Mouse (Mus musculus) NIH3T3 (cell line): ENCODE results near the gene Prrc2a.

Experiments
- DNase-seq: peaks from one replicate; pipeline ENCODE4 v3.0.0-alpha.2; 2012; ENCODE audit warnings: low read depth

Gene Prrc2a

DNA sequence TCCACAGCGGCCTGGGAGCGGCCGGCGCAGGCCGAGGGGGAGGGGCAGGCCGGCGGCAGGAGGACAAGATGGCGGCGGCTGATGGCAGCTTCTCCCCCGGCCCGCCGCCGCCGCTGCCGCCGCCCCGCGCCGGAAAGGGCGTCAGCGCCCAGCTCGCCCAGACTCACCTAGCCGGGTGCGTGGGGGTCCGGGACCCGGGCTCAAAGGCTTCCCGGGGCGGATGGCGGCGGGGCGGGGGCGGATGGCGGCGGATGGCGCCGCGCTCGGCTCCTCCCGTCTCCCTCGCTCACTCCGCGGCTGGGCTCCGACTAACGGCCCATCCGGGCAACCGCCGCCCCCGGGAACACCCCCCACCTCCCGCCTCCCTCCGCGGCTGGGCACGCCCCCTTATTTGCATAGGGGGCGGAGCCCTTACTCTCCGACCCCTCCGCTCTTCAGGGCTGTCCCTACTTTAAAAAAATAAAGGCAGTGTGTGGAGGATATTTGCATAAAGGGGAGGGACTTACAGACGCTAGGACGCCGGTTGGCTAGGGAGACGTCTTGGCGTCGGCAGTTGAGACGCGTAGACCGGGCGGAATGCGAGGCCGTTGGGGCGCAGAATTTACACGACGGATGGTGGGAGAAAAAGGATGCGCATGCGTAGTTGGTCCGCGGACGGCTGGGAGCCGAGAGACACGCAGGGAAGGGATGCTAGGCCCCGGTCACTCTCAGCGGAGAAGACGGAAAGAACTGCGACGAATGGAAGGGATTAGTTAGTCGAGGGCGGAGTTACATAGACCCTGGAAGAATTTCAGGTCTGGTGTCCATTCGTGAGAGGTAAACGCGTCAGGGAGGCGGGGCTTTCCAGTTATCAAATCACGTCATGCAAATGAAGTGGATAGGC is at the start of gene Prrc2a:
TSS of gene Prrc2a (minus strand) at position 330 of the 883 bp plus-strand sequence.
- DNase-seq = peak; percentile 99

DNA sequence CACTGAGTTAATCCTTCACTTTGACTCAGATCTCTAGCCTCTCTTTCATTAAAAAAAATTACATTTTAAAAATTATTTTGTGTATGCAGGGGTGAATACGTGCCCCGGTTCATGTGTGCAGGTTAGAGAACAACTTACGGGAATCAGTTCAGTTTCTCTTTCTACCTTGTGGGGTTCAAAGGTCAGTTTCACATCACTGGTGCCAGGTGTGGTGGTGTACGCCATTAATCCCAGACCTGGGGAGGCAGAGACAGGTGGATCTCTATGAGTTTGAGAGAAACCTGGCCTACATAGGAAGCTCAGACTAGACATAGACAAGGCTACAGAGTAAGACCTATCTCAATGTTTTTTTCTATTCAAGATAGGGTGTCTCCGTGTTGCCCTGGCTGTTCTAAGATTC is 48.4 kb upstream of the Prrc2a start:
- DNase-seq = no peak

DNA sequence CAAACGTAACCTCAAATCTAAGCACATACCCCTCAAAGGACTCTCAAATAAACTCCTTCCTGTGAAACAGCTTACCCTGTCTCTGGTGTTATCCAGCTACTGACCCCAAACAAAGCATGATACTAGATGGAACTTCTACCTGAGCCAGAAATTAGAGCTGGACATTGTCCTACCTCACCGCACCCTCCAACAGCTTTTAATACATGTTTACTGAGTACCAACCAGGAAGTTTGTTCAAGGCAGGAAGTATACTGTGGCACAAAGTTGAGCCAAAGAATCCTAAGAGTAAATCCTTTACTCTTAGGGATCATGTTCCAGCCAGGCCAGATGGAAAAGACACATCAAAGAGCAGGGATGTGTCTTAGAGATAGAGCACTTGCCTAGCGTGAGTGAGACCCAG is 45.9 kb upstream of the Prrc2a start:
- DNase-seq = no peak

DNA sequence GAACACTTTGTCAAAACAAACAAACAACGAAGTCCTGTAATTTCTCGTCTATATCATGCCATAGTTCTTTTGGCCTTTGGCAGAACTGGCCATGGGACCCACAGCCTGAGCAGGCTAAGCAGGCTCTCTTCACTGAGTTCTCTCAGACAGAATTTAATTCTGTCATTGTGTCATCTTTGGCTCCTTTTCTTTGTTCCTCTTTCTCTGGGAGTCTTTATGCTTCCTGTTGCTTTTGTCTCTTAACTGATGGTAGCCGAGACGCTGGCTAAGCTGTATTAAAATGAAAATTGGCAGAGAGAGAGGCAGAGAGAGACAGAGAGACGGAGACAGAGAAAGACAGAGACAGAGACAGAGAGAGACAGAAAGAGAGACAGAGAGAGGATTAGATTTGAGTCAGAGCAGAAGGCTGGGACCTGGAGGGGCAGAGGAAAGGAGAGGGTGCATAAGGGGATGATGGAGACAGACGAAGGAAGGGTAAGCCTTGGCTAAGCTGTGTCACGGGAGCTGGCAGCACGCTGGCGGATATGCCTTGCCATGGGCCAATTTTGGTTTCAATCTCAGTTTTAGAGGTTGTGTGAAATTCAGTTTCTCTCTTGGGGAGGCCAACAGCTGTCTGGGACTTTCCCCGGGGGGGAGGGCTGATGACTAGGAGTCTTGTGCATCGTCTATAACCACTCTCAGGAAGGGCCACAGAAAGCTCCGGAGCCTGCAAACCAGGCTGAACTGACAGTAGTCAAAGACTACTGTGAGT is 45.3 kb upstream of the Prrc2a start:
- no peak for DNase-seq

DNA sequence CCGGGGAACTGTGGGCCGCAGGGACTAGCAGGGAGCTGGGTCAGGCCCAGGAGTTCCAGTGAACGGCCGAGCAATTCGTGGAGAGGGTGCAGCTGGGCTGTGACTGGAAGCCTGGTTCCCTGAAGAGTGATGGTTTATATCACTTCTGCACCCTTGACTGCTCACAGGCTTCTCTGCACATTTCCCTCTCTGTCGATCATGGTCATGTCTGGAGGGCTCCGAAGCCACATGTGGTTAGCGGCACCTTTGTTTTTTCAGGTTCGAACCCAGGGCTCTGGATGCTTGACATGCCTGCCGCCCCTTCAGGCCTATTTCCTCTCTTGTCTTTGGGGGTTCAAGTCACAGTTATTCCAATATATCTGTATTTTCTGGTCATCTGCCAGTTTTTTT is 40.7 kb upstream of the Prrc2a start:
- no peak for DNase-seq

DNA sequence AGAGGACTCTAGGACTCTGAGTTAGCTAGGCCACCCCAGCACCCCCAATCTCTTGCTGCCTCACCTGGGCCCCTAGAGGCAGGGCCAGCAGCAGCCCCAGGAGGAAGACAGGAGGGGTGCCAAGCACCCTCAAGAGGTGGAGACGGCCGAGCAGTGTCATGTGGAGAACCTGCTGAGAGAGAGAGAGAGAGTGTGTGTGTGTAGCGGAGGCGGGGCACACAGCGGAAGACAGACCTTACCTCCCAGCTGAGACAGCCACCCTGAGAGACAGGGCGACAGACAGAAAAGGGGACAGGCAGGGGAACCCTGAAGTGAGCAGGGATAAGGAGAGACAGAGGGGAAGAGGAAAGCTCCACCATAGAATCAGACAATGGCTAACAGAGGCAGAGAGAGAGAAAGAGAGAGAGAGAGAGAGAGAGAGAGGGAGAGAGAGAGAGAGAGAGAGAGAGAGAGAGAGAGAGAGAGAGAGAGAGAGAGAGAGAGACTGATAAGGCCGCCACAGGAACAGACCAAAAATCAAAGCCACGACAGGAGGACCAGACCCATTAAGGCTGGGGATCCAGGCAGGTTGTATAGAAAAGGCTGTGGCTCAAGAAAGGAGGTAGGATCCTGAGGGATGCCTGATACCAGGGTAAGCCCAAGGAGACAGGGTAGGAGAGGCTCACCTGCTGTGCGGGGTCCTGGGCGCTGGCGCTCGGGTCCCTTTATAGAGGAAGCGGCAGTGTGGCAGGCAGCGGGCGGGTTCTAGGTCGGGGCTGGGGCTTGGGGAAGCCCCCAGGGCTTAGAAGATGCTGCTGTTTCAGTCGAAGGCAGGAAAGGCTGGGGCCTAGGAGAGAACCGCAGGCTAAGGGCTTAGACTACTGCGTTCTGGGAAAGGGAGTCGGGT is 40.0 kb upstream of the Prrc2a start, which contains the start of gene Lta:
TSS of gene Lta (minus strand) at position 858 of the 886 bp plus-strand sequence.
- DNase-seq = no peak

DNA sequence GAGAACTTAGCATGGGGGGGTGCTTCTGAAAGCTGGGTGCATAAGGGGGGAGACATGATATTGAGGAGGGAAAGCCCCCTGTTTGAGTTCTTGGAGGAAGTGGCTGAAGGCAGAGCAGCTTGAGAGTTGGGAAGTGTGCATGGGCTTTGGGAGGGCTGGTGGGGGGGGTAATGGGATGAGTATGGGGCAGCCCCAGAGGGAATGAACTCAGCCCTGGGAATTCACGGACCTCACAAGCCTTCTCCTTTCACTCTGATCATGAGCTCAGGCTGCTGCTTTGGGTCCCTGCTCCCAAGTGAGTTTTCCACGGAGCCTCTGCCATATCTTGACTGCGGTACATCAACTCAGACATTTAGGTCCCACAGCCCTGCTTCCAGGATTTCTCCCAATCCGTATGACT is 37.7 kb upstream of the Prrc2a start:
- no peak for DNase-seq

DNA sequence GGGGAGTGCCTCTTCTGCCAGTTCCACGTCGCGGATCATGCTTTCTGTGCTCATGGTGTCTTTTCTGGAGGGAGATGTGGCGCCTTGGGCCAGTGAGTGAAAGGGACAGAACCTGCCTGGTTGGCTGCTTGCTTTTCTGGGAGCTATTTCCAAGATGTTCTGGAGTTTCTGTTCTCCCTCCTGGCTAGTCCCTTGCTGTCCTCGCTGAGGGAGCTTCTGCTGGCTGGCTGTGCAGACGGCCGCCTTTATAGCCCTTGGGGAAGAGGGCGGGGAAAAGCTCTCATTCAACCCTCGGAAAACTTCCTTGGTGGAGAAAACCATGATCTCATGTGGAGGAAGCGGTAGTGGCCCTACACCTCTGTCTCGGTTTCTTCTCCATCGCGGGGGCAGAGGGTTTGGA is 37.1 kb upstream of the Prrc2a start, which contains the start of gene Tnf:
TSS of gene Tnf (minus strand) at position 221 of the 400 bp plus-strand sequence.
- no peak for DNase-seq

DNA sequence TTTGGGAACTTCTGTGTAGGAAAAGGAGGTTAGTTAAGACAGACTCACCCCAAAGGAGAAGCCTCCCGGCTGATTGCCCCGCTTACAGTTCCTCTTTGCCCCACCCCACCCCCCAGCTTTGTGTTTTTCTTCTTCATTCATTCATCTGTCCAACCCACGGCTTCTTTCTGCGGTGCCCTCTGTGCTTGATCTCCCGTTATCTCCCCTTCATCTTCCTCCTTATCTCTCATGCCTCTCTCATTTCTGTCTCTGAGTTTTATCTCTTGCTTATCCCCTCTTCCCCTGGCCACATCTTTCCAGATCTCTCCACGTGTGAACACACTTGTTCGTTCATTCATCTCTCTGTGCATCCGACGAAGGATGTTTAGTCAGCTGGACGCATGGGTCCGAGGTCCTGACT is 36.4 kb upstream of the Prrc2a start:
- no peak for DNase-seq

DNA sequence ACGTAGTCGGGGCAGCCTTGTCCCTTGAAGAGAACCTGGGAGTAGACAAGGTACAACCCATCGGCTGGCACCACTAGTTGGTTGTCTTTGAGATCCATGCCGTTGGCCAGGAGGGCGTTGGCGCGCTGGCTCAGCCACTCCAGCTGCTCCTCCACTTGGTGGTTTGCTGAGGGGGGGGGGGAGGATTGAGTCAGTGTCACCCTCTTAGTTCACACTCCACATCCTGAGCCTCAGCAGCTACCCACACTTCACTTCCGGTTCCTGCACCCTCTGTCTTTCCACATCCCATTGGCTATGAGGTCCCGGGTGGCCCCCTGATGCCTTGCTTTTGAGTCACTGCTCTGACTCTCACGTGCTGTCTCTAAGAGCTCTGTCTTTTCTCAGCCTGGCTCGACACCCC is 35.7 kb upstream of the Prrc2a start:
- peak; percentile 52 for DNase-seq

DNA sequence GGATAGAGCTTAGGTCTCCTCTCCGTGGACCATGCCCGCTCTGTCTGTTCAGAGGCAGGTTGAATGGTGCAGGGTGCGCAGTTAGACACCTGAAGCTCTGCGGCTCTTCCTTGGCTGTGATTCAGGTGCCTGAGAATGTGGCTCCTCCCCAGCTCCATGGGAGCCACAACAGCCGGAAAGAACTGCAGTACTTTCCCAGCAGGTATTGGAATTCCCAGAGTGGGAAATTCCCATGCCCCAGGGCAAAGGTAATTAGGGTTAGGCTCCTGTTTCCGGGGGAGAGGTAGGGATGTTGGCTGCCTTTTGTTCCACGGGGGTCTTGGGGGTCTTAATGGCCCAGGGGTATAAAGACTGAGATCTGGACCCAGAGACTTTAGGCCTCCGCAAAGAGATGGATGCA is 34.2 kb upstream of the Prrc2a start:
- no peak for DNase-seq

DNA sequence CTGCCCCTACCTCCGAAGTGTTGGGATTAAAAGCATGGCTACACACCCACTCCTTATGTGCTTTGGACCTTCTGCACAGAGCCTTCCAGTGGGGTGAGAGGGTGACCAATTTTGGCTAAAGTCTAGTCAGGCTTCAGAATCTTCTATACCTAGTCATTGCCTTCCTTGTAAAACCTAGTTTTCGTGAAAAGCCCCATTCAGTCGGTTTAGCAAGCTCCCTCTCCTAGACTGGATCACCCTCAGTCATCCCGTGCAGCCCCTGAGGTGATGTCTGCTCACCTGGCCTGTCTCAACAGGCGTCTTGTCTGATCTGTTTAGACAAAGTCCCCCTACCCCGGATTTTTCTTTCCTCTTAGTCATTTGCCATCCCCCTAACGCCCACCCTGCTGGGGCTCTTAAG is 33.3 kb upstream of the Prrc2a start:
- DNase-seq = no peak

DNA sequence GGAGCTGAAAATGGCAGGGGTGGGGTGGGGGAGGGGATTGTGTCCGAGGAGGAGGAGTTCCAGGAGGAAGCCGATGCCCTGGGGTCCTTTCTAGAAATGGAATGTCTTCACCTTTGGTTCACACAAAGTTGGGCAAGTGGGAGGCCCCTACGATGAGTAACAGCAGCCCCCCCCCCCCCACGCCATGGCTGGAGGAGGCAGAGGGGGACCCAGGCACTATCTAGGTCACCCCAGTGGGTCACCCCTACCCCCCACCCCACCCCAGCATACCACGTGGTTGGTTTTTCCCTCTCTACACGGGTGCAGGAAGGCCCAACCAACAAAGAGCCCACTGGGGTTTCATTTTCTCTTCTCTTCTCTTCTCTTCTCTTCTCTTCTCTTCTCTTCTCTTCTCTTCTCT is 32.4 kb upstream of the Prrc2a start:
- no peak for DNase-seq

DNA sequence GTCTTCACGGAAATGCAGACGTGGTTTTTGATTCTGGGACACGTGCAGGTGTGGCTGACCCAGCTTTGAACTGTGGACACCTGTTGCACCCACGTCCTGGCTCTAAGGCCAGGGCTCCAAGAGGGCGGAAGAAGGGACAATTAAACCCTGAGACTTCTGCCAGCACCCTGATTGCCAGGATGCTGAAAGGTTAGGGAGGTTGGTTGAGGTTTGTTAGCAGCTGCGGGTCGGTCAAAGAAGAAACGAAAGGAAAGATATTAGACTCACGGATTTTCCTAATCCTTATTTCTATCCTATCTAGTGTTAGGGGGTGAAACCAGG is 31.6 kb upstream of the Prrc2a start:
- no peak for DNase-seq

DNA sequence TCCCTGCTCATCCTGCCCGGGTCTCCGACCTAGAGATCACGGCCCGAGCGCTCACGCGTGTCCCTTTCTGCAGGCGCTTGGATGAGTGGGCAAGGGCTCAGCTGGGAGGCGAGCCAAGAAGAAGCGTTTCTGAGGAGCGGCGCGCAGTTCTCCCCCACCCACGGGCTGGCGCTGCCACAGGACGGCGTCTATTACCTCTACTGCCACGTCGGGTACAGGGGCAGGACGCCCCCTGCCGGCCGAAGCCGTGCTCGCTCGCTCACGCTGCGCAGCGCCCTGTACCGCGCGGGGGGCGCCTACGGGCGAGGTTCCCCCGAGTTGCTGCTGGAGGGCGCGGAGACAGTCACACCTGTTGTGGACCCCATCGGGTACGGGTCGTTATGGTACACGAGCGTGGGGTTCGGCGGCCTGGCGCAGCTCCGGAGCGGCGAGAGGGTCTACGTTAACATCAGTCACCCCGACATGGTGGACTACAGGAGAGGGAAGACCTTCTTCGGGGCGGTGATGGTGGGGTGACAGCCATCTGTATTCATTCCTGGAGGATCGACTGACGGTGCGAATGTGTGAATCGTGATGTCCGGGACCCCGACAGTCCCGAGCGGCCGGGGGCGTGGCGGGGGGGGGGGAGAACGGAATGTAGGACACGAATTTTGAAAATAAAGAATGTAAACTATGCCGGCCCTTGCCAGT is 31.1 kb upstream of the Prrc2a start:
- DNase-seq = peak; percentile 39

DNA sequence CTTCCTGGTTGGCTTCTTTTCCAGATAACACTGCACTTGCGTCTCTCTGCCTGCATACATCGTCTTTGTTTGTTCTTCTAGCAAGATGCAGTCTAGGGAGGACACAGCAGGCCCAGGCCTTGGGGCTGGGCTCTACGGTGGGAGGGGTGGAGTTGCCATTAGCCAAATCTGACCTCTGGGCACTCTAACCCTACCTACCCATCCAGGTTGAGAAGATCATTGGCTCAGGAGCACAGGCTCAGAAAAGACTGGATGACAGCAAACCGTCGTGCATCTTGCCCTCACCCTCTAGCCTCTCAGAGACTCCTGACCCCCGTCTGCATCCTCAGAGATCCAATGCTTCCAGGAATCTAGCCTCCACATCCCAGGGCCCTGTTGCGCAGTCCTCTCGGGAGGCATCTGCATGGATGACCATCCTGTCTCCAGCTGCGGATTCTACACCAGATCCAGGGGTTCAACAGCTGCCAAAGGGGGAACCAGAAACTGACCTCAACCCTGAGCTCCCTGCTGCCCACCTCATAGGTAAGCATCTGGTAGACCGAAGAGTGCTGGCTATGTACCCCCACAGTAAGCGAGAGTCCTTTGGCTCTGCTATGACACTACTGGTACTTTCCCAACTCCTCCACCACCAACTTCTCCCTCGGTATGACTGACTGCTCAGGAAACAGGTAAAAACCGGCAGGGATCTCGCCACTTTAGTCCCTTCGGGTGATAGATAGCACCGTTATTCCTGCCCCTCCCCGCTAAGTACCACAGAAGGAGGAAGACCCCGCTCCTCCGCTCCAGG is 30.3 kb upstream of the Prrc2a start:
- DNase-seq = no peak

DNA sequence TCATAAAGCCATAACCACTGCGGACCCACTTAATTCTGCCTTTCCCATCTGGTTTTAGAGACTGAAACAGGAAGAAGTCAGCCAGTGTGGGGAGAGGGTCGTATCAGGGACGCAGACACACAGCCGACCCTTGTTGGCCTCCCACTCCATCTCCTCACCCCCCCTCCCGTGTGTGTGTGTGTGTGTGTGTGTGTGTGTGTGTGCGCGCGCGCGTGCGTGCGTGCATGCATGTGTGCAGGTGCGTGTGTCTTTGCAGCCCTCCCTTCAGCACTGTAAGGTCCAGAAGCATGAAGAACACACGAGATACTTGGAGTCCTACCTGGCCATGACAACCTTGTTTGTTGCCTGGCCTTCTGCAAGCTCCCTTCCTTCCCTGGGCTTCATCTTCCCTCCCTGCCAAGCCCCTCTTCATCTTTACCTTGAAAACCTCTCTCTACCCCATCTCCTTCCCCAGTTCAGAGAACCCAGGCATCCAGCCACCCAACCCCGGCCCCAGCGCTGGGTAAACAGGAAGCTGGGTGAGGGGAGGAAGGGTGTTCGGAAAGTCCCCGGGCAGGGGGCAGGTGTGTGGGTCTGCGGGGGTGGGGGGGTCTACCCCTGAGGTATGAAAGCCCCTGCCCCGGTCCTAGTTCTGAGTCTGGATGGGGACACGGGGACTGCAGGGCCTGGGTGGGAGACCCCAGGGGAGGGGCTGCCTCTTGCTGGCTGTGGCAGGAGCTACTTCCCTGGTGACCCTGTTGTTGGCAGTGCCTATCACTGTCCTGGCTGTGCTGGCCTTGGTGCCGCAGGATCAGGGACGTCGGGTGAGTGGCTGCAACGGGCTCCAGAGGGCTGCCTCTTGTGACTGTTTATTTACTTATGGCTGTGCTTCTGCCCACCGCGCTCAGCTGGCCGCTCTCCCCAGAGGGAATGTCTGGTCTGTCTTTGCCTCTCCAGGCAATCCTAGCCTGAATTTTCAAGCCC is 29.5 kb upstream of the Prrc2a start, which contains the start of gene Ltb:
TSS of gene Ltb (plus strand) at position 559 of the 963 bp plus-strand sequence.
- DNase-seq = no peak

DNA sequence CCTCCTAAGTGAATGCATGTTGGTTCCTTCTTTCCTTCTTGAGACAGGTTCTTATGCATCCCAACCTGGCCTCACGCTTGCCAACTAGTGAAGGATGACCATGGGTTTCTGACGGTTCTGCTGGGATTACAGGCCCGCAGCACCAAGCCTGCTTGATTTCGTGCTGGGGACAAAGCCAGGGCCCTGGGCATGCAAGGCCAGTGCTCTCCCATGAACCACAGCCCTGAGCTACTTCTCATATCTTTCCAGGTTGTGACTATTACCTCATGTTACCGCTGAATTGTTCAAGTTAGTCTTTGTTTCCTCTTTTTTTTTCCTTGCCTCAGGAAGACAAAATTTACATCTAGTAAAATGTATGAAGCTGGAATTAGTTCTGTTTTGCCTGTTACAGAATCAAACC is 28.2 kb upstream of the Prrc2a start:
- DNase-seq = peak; percentile 29

DNA sequence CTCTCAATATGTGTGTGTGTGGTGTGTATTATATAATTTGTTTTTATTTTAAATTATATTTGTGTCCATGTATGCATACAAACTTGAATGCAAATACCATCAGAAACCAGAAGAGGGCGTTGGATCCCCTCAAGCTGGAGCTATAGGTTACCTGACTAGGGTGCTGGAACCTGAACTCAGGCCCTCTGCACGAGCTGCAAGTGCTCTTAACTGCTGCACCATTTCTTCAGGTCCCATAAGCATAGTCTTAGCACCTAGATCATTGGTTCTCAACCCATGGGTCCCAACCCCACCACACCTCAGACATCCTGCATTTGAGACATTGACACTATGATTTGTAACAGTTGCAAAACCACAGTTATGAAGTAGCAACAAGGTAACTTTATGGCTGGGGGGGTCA is 27.0 kb upstream of the Prrc2a start:
- DNase-seq = no peak

DNA sequence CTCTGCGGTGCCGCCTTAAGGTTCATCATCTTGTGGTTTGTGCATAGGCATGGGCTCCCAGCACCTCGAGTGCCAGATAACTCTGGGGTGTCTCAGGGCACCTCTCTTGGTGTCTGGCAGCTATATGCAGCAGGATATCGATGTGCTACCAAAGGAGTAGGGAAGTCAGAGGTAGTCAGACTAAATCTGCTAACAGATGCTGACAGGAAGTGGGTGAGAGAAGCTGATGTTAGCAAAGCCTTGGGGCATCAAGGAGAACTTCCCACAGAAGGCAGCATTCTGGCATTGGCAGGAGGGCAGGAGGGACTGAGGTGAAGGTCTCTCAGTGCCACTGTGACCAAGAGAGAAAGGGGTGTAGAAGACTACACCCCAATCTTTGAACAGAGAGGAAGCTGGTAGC is 25.4 kb upstream of the Prrc2a start:
- DNase-seq = no peak
